Mouse (Mus musculus) brain, adult 2 months (tissue): Measurements from ENCODE around the gene Pim3.
"Not testable (repeated sequence)": the region's sequence is repeated elsewhere in the genome, so short reads cannot be mapped to it uniquely, and the experiment has no call there.

Experiments
- DNase-seq: peaks from one replicate; pipeline ENCODE4 v3.0.0; 2011; ENCODE audit warnings: low read depth, low spot score

Pim3 gene

DNA sequence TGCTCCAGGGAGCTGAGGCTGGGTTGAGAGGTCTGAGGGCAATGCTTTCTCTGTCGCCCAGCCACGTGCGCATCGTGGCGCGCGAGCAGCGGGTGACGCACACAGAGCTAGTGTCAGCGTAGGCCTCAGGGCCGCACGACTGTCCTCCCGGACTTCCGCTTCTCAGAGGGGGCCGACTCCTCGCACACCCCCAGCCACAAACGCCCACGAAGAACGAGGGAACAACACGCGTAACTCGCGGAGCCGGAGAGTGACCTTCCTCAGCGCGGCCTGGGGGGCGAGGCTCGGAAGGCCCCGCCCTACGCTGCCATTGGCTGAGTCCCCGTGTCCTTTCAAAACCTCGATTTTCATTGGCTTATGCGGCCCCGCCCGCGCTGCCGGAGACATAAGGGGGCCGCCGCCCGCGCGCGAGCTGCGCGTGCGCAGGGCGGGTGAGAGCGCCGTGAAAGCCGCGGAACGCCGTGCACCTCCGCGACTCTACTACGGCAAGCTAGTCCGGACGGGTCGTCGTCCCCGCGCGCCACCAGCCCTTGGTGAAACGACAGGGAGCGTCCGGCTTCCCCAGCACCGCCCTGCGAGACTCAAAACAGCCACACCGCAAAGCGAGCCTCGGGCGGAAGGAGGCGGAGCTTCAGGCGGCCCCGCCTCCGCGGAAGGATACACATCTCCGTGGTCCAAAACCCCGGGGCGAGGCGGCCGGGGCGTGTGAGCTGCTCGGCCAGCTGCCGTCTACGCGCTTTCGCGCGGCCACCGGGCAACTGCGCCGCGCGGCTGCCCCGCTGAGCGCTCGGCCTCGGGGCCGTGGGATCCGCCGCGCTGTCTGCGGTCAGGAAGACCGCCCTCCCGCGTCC, at the start of gene Pim3:
Gene Pim3, plus strand, starts transcription at position 415 of the 851 bp plus-strand sequence.
- DNase-seq: peak; percentile 99

DNA sequence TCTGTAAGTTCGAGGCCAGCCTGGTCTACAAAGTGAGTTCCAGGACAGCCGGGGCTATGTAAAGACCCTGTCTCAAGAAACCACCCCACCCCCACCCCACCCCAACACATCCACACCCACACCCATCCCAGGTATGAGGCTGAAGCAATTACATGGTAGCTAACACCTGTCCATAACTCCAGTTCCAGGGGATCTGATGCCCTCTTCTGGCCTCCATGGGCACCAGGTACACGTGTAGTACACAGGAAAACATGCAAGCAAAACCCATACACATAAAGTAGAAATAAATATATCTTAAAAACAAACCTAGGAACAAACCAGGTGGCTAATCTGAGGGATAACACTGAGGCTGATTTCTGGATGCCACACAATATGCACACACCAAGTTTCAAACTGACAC, 48.7 kb upstream of the Pim3 start:
- DNase-seq: no peak

GRCm38 (mm10) chr15:88813873-88814272, 48.1 kb upstream of the Pim3 start:
- not testable (repeated sequence) for DNase-seq

- DNase-seq: no peak
Measured at GRCm38 (mm10) chr15:88814411-88815047, 47.5 kb upstream of the Pim3 start.

DNA sequence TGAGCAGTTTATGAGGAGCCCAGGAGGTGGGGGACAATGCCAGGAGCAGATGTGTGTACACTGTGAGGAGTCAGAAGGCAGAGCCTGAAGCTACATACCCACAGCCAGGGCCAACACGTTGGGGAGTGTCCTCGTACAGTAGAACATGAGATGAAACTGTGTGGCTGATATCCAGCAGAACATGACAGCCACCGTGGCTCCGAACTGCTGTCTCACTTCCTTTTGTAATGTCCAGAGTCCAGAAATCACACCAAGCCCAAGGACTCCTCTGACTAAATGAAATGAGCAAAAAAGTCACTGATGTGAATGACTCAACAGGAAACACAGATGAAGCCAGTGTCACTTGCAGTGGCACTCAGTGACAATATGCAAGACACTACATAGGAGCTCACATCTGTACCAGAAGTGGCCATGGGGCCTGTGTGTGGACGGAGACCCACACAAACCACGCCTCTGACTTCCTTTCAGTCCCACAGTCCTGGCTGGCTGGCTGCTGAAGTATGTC, 46.7 kb upstream of the Pim3 start:
- no peak for DNase-seq

DNA sequence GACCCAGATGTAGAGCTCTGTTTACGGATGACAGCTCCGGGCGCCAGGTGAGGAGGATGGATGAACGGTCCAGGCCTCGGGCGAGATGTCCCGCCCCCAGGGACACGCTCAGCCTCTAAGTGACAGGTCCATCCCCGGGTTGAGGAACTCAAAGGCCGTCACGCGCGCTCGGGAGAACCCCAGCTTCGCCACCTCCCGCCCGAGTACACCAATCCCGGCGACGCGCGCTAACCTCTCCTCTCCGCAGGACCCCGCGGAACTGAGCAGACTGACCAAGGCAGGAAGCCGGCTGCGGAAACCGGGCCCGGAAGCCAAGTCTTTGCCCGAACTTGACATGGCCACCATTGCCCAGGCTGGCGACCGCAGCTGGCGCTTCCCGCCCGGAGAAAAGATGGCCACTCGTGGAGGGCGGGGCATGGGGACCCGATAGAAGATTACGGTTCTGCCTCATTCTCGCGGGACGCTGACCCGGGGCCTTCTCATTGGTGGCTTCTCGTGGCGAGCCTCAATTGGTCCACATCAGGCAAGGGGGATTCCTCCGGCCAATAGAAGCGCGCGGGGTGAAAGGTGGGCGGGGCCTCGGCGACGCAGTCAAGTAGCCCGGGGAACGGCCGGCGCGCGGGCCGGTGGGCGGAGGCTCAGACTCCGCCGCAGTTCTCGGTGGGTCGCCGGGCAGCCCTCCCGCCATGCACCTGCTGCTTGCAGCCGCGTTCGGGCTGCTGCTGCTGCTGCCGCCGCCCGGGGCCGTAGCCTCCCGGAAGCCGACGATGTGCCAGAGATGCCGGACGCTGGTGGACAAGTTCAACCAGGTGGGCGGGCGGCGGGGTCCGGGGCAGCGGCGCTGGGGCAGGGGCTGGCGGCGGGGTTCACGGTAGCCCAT, 42.7 kb upstream of the Pim3 start, which contains the start of the genes Alg12 and Creld2:
Gene Alg12, minus strand, starts transcription at position 293 of the 880 bp plus-strand sequence.
Gene Creld2, plus strand, starts transcription at position 621 of the 880 bp plus-strand sequence.
- peak; percentile 100 for DNase-seq

DNA sequence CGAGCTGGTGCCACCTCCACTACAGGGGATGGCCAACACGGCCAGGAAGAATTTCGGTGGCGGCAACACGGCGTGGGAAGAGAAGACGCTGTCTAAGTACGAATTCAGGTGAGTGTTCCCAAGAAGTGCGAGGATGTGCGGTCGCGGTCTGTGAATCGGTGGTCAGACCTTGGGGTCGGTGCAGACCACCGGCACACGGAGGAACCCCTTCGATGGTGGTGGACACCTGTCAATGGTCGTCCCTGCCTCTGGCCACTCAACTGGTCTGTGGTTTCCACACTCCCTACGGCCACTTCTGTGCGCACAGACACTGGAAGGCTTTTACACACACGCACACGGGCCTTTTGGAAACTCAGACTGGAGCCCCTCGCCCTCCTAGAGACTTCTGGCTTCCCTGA, 42.1 kb upstream of the Pim3 start:
- no peak for DNase-seq

DNA sequence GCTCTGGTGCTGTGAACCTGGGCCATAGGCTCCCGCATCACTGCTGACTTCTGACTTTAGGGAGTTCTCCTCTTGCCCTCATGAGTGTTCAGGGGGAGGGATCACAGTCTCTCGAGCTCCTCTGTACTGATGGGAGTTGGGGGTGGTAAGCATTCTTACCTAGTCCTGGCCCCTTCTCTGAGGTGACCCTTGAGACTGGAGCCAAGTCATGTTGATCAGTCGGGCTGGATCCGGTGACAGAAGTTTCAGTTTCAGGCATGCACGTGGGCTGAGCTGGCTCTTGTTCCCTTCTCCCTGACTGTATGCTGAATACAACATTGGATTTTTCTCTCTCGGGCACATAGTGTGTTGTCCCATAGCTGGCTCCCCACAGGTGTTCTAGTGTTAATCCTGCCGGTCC, 40.6 kb upstream of the Pim3 start:
- DNase-seq: no peak

DNA sequence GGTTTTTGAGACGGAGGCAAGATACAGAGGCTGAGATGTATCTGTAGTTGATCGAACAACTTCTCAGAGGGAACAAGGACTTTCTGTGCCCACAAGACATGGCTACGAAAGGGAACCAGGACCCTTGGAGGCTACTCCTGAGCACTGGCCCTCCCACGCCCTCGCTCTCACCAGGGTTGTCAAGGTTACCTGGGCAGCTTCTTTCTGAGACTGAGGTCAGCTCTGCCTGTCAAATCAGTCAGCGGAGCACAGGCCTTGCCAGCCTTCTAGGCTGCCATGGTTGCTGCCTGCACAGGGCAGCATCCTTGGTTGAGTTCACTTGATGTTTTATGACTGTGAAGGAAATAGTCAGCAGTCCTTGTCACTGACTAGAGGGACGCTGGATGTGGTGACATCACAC, 39.5 kb upstream of the Pim3 start:
- DNase-seq: no peak

DNA sequence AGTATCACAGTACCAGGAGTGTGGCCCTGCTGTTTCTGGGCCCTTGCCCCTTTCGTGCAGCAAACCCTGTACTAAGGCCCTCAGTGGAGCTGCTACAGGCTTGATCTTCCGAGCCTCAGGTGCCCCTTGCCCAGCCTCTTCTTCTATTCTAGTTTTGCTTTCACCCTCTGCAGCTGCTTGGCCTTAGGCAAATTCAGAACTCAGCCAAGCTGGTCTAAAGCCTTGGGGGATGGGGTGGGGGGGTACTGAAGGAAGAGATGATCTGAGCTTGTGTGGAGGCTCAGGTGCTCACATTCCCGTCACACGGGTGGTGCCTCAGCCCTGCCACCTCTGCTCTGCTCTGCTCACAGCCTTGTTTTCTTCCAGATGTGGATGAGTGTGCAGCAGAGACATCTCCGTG, 38.6 kb upstream of the Pim3 start:
- no peak for DNase-seq

GRCm38 (mm10) chr15:88827466-88827865, 34.5 kb upstream of the Pim3 start:
- DNase-seq: no peak

GRCm38 (mm10) chr15:88827991-88828799, 33.8 kb upstream of the Pim3 start:
- DNase-seq: peak; percentile 96

GRCm38 (mm10) chr15:88828800-88829705, 32.9 kb upstream of the Pim3 start:
- peak; percentile 95 for DNase-seq

DNA sequence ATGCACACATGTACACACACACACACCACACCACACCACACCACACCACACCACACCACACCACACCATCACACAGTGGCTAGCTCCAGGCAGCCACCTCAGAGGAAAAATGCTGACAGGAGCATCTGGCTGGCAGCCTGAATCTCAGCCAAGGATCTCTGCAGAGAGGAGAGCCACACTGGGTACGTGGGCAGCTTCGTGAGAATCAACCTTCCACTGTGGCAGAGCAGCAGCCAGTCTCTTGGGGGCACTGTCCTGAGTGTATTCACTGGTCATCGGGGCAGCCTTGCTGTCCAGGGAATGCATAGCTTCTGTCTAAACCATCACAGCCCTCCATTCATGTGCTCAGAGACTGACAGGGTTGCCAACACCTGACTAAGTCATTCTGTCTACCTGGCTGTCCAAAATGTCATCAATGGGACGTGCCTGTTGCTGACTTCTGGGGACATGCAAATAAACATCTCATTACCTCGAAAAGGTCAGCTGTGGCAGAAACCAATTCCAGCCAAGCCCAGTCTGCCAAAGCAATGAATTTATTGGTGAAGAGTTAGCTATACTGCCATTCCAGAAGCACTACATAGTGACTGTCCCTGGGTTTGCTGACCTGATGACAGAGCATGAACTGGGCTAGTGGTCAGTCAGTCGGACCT, 32.1 kb upstream of the Pim3 start:
- peak; percentile 73 for DNase-seq

DNA sequence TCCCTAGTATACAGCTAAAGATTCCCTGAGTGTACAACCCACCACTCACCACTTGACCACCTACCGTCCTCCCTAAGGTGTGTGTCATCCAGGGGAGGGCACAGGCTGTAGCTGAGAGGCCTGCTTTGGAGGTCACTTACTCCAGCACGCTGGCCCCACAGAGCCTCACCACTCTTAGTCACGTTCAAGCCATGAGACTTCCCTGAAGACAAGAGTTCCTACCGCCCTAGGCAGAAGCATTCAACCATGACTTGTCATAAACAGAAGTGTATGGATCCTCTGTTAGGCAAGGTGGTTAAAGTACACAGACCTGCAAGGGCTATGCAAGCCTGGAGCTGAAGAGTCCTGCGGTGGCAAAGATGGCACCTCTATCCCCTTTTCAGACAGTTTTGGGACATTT, 31.3 kb upstream of the Pim3 start:
- DNase-seq: no peak

DNA sequence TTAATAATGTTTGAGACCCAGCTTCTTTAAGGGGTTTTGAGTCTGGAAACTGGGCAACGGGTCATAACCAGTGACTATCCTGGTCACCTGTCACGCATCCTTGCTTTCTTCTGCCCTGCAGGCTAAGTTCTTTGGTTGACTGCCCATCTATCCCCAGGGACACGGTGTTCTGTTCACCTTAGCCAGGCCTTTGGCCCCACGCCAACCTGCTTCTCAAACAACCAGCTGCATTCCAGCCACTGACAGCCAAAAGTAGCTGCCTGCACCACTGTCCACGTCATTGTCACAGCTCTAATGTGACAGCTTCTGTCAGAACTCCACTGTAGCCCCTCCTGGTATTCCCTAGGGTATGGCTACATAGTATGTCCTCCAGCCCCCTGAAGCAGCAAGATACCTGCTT, 30.5 kb upstream of the Pim3 start:
- DNase-seq: no peak

- DNase-seq: no peak
Measured at GRCm38 (mm10) chr15:88832536-88832935, 29.4 kb upstream of the Pim3 start.

- DNase-seq: no peak
Measured at GRCm38 (mm10) chr15:88836031-88836430, 26.0 kb upstream of the Pim3 start.

DNA sequence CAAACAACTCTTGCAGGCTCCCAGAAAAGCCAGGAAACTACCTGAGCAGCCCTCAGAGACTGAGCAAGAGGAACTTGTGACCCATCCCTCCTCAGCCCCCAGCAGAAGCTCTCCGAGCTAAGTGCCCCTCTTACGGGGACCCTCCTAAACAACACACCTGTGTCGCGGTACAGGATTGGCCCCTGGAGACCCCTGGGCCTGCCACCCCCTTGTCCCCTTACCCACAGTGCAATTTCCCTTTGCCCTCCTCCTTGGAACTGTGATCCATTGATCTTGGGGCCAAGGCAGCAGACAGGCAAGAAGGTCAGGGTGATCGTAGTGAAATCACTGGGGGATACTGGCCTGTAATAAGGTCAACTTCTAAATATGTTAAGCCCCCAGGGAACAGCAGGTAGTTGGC, 25.4 kb upstream of the Pim3 start:
- no peak for DNase-seq
